Mouse (Mus musculus) liver, embryonic 14.5 days (tissue): ENCODE results near the gene Ankrd55.

Experiments used
- CTCF ChIP-seq: IDR thresholded peaks from 2 replicates; pipeline ENCODE4 v1.5.1; 2016; ENCODE audit warnings: antibody characterized with exemption, low read depth, control low read depth
- EP300 ChIP-seq: IDR thresholded peaks from 2 replicates; pipeline ENCODE4 v1.6.1; 2016; ENCODE audit warnings: antibody characterized with exemption, low read depth

- TF ChIP-seq CTCF, result no peak
- TF ChIP-seq EP300, result no peak
Measured at GRCm38 (mm10) chr13:112375766-112376165, 87.5 kb downstream of the Ankrd55 start.
